Mouse (Mus musculus): ENCODE data around the gene Shisa8. TPM values are rescaled to one million over a fixed set of nuclear protein-coding genes. Genes with fewer than 3 reads are reported as not detected.
A peak's percentile ranks its signal among the peaks of the same experiment; 100 is the strongest.

The Shisa8 gene
- total and polyA plus RNA-seq, 2 experiments from 2014 or later, result 7.5 to 34.7 TPM

GRCm38 (mm10) chr15:82217980-82218379 lies 5.4 kb upstream of the Shisa8 start:
- peaks cover 11% of the 10 kb centered on the region; the same call in 1 of the 2 replicates for H3K27me3 ChIP-seq (ENCODE audit: insufficient read depth, low read length)
- ATAC-seq (no peak), DNase-seq (ENCODE audit: low spot score) (no peak)
- no peak overlapping the region for H3K4me2 ChIP-seq (ENCODE audit: low read depth, low read length)
- H3K36me3 ChIP-seq (ENCODE audit: insufficient read depth, low read length), result no peaks in the 10 kb centered on the region
- no peak overlapping the region for H3K4me3 ChIP-seq (ENCODE audit: low read length)
- WGBS, result 39% methylated on average over 9 of the region's 9 CpGs
- TF ChIP-seq CTCF (IDR thresholded peaks at IDR 0.05; ENCODE audit: low read depth), result no peak
- H3K9ac ChIP-seq (replicated peaks; ENCODE audit: low read length), result no peak overlapping the region
- no peak overlapping the region for H3K27ac ChIP-seq
- H3K4me1 ChIP-seq (ENCODE audit: insufficient read depth, low read length), result peaks cover 5% of the 10 kb centered on the region; the same call in 1 of the 2 replicates
- H3K9me3 ChIP-seq (ENCODE audit: low read length), result no peaks in the 10 kb centered on the region

GRCm38 (mm10) chr15:82217039-82217438 lies 4.4 kb upstream of the Shisa8 start:
- H3K4me3 ChIP-seq (ENCODE audit: low read length), result no peak overlapping the region
- no peak overlapping the region for H3K27ac ChIP-seq
- ATAC-seq, result no peak

GRCm38 (mm10) chr15:82216142-82216827 lies 3.7 kb upstream of the Shisa8 start:
- no peaks in the 10 kb centered on the region for H3K9me3 ChIP-seq (ENCODE audit: low read length)
- 39% methylated on average over 20 of the region's 20 CpGs for WGBS
- no peaks in the 10 kb centered on the region for H3K36me3 ChIP-seq (ENCODE audit: insufficient read depth, low read length)
- H3K4me1 ChIP-seq (ENCODE audit: insufficient read depth, low read length), result peaks cover 10% of the 10 kb centered on the region; the same call in 1 of the 2 replicates
- ATAC-seq (no peak), DNase-seq (ENCODE audit: low spot score) (no peak)
- TF ChIP-seq CTCF (IDR thresholded peaks at IDR 0.05; ENCODE audit: low read depth), result no peak
- no peak overlapping the region for H3K4me2 ChIP-seq (ENCODE audit: low read depth, low read length)
- no peak overlapping the region for H3K9ac ChIP-seq (replicated peaks; ENCODE audit: low read length)
- H3K27ac ChIP-seq, result no peak overlapping the region
- peaks cover 19% of the 10 kb centered on the region for H3K27me3 ChIP-seq (ENCODE audit: insufficient read depth, low read length)
- no peak overlapping the region for H3K4me3 ChIP-seq (ENCODE audit: low read length)

More at GRCm38 (mm10) chr15:82217039-82217438, 4.4 kb upstream of the Shisa8 start:
- Histone ChIP-seq H3K27me3 (ENCODE audit: insufficient read depth, low read length) (peaks cover 13% of the 10 kb centered on the region), H3K4me2 (ENCODE audit: low read depth, low read length) (no peak overlapping the region), H3K4me1 (ENCODE audit: insufficient read depth, low read length) (peaks cover 8% of the 10 kb centered on the region; the same call in 1 of the 2 replicates), H3K36me3 (ENCODE audit: insufficient read depth, low read length) (no peaks in the 10 kb centered on the region), H3K9ac (replicated peaks; ENCODE audit: low read length) (no peak overlapping the region), H3K9me3 (ENCODE audit: low read length) (no peaks in the 10 kb centered on the region)
- no peak for TF ChIP-seq CTCF (IDR thresholded peaks at IDR 0.05; ENCODE audit: low read depth)
- WGBS, result 28% methylated on average over 7 of the region's 7 CpGs
- no peak for DNase-seq (ENCODE audit: low spot score)

GRCm38 (mm10) chr15:82215332-82216046 lies 2.9 kb upstream of the Shisa8 start:
- whole genome bisulfite sequencing, result 33% methylated on average over 11 of the region's 11 CpGs
- ATAC-seq (no peak), DNase-seq (ENCODE audit: low spot score) (no peak)
- Histone ChIP-seq H3K4me1 (ENCODE audit: insufficient read depth, low read length) (peaks cover 10% of the 10 kb centered on the region; the same call in 1 of the 2 replicates), H3K4me2 (ENCODE audit: low read depth, low read length) (no peak overlapping the region), H3K36me3 (ENCODE audit: insufficient read depth, low read length) (no peaks in the 10 kb centered on the region), H3K9ac (replicated peaks; ENCODE audit: low read length) (no peak overlapping the region), H3K9me3 (ENCODE audit: low read length) (no peaks in the 10 kb centered on the region), H3K4me3 (ENCODE audit: low read length) (no peak overlapping the region), H3K27me3 (ENCODE audit: insufficient read depth, low read length) (peaks cover 24% of the 10 kb centered on the region), H3K27ac (no peak overlapping the region)
- no peak for TF ChIP-seq CTCF (IDR thresholded peaks at IDR 0.05; ENCODE audit: low read depth)

GRCm38 (mm10) chr15:82213222-82213621 lies 607 bp upstream of the Shisa8 start:
- no peak overlapping the region; the same call in 1 of the 2 replicates for H3K4me3 ChIP-seq (ENCODE audit: low read length)
- no peak overlapping the region for H3K27ac ChIP-seq
- H3K4me1 ChIP-seq (ENCODE audit: insufficient read depth, low read length), result peaks cover 10% of the 10 kb centered on the region; the same call in 1 of the 2 replicates
- H3K9ac ChIP-seq (replicated peaks; ENCODE audit: low read length), result no peak overlapping the region
- ATAC-seq (no peak), DNase-seq (ENCODE audit: low spot score) (no peak)
- no peak overlapping the region for H3K4me2 ChIP-seq (ENCODE audit: low read depth, low read length)
- no peaks in the 10 kb centered on the region for H3K36me3 ChIP-seq (ENCODE audit: insufficient read depth, low read length)
- no peak for TF ChIP-seq CTCF (IDR thresholded peaks at IDR 0.05; ENCODE audit: low read depth)
- H3K27me3 ChIP-seq (ENCODE audit: insufficient read depth, low read length), result peaks cover 30% of the 10 kb centered on the region
- H3K9me3 ChIP-seq (ENCODE audit: low read length), result no peaks in the 10 kb centered on the region
- 8% methylated on average over 4 of the region's 4 CpGs for WGBS

- Histone ChIP-seq H3K4me1 (ENCODE audit: insufficient read depth, low read length) (peaks cover 17% of the 10 kb centered on the region; the same call in 1 of the 2 replicates), H3K36me3 (ENCODE audit: insufficient read depth, low read length) (no peaks in the 10 kb centered on the region), H3K4me2 (ENCODE audit: low read depth, low read length) (peak overlapping the region; percentile 66), H3K27me3 (ENCODE audit: insufficient read depth, low read length) (peaks cover 27% of the 10 kb centered on the region), H3K27ac (no peak overlapping the region), H3K9me3 (ENCODE audit: low read length) (no peaks in the 10 kb centered on the region), H3K9ac (replicated peaks; ENCODE audit: low read length) (peak overlapping the region; percentile 47), H3K4me3 (ENCODE audit: low read length) (peak overlapping the region; percentile 47)
- no peak for TF ChIP-seq CTCF (IDR thresholded peaks at IDR 0.05; ENCODE audit: low read depth)
- DNase-seq (ENCODE audit: low spot score), result peak; percentile 54
- under 1% methylated on average over 100 of the region's 112 CpGs for WGBS
- peak; percentile 57 for ATAC-seq
These were observed 484 bp downstream of the Shisa8 start for GRCm38 (mm10) chr15:82211911-82212751.

All from hindbrain, postnatal 0 days (tissue).